Mouse (Mus musculus) limb, embryonic 14.5 days (tissue): ENCODE data around the gene Tshz2. TPM values are rescaled to one million over a fixed set of nuclear protein-coding genes. Genes with fewer than 3 reads are reported as not detected.
A peak's percentile ranks its signal among the peaks of the same experiment; 100 is the strongest.

ENCODE experiments used
- ATAC-seq: fragments of 200-750 bp; cut with Nextera tagmentation; 2 replicates; pipeline ENCODE4 v1.8.0; 2017; ENCODE audit warnings: low read depth, moderate number of reproducible peaks, moderate TSS enrichment; ENCODE audit not compliant: low FRiP score
- DNase-seq: peaks from one replicate; pipeline ENCODE4 v3.0.0-alpha.2; 2015; ENCODE audit warnings: low spot score
- H3K27ac ChIP-seq: fragments of 300-500 bp; sonication (generic); replicated peaks from 2 replicates; pipeline ENCODE4 v1.5.1; 2014; ENCODE audit warnings: low read depth, mild to moderate bottlenecking, low read length, moderate library complexity, mixed read lengths
- H3K27me3 ChIP-seq: fragments of 300-500 bp; sonication (generic); 2 replicates; pipeline ENCODE4 v1.6.1; 2014; ENCODE audit warnings: low read length, mixed read lengths; ENCODE audit not compliant: control insufficient read depth, insufficient read depth
- H3K36me3 ChIP-seq: fragments of 300-500 bp; sonication (generic); 2 replicates; pipeline ENCODE4 v1.6.1; 2014; ENCODE audit warnings: mild to moderate bottlenecking, low read length, moderate library complexity, mixed read lengths; ENCODE audit not compliant: control insufficient read depth, insufficient read depth
- H3K4me1 ChIP-seq: fragments of 300-500 bp; sonication (generic); 2 replicates; pipeline ENCODE4 v1.6.1; 2014; ENCODE audit warnings: antibody characterized with exemption, low read length, mixed read lengths; ENCODE audit not compliant: control insufficient read depth, insufficient read depth
- H3K4me2 ChIP-seq: fragments of 300-500 bp; sonication (generic); replicated peaks from 2 replicates; pipeline ENCODE4 v1.6.1; 2014; ENCODE audit warnings: low read depth, mild to moderate bottlenecking, low read length, moderate library complexity; ENCODE audit not compliant: severe bottlenecking
- H3K4me3 ChIP-seq: fragments of 300-500 bp; sonication (generic); replicated peaks from 2 replicates; pipeline ENCODE4 v1.5.1; 2014; ENCODE audit warnings: low read length
- H3K9ac ChIP-seq: fragments of 300-500 bp; sonication (generic); 2 replicates; pipeline ENCODE4 v1.6.1; 2014; ENCODE audit warnings: mild to moderate bottlenecking, low read depth, low read length, moderate library complexity; ENCODE audit not compliant: severe bottlenecking
- H3K9me3 ChIP-seq: fragments of 300-500 bp; sonication (generic); 2 replicates; pipeline ENCODE4 v1.6.1; 2016; ENCODE audit warnings: low read length; ENCODE audit not compliant: control insufficient read depth
- POLR2A ChIP-seq: fragments of 200-500 bp; IDR thresholded peaks from 2 replicates; pipeline ENCODE4 v1.8.0; 2012; ENCODE audit warnings: inconsistent platforms, mild to moderate bottlenecking, moderate library complexity, borderline replicate concordance; ENCODE audit not compliant: insufficient read depth, insufficient read length; ENCODE audit errors: extremely low read depth
- WGBS: fragments of 180-500 bp; shearing (Covaris S2); extraction: QIAGEN DNeasy Blood & Tissue Kit; methylation state at CpG from one replicate; pipeline ENCODE4 v1.1.7; 2014; 5-methylcytosine and 5-hydroxymethylcytosine counted together
- polyA plus RNA-seq, 2 experiments: library from polyadenylated mRNA; depleted of rRNA in 1 of 2; stranded (reverse) in 1 of 2; unstranded in 1 of 2; fragments of >200 nt; fragmentation: Nextera tagmentation in 1 of 2; extraction: Ambion mirVana in 1 of 2; gene quantifications; 2 replicates each; pipeline versions ENCODE4 v1.2.1 to v1.2.3; 2012 to 2014

Gene Tshz2
- polyA plus RNA-seq, 2 experiments = 7.3 to 29.2 TPM

- no peak for TF ChIP-seq POLR2A
- Histone ChIP-seq H3K36me3 (no peaks in the 10 kb centered on the region), H3K9me3 (no peaks in the 10 kb centered on the region), H3K4me2 (no peak overlapping the region), H3K4me1 (peaks cover 19% of the 10 kb centered on the region; the same call in 1 of the 2 replicates), H3K4me3 (no peak overlapping the region), H3K27ac (no peak overlapping the region), H3K9ac (no peak overlapping the region), H3K27me3 (no peaks in the 10 kb centered on the region)
- DNase-seq (no peak), ATAC-seq (no peak)
- WGBS = 81% methylated on average over 2 of the region's 2 CpGs
Observed at GRCm38 (mm10) chr2:169783681-169784033, 150.8 kb downstream of the Tshz2 start.

GRCm38 (mm10) chr2:169787381-169787780, 154.6 kb downstream of the Tshz2 start:
- H3K4me2 ChIP-seq = no peak overlapping the region

GRCm38 (mm10) chr2:169787906-169788305, 155.1 kb downstream of the Tshz2 start:
- H3K4me1 ChIP-seq = peaks cover 24% of the 10 kb centered on the region
- 10% methylated on average over 11 of the region's 11 CpGs for WGBS
- no peaks in the 10 kb centered on the region for H3K27me3 ChIP-seq
- no peak for TF ChIP-seq POLR2A
- H3K27ac ChIP-seq = no peak overlapping the region
- H3K9me3 ChIP-seq = no peaks in the 10 kb centered on the region
- DNase-seq (peak; percentile 26), ATAC-seq (no peak)
- no peak overlapping the region for H3K4me2 ChIP-seq
- H3K9ac ChIP-seq = no peak overlapping the region
- H3K36me3 ChIP-seq = no peaks in the 10 kb centered on the region
- no peak overlapping the region for H3K4me3 ChIP-seq

More at GRCm38 (mm10) chr2:169787381-169787780, 154.6 kb downstream of the Tshz2 start:
- no peak overlapping the region for H3K27ac ChIP-seq
- 21% methylated on average over 5 of the region's 5 CpGs for WGBS
- H3K4me1 ChIP-seq = peaks cover 28% of the 10 kb centered on the region
- H3K27me3 ChIP-seq = no peaks in the 10 kb centered on the region
- DNase-seq (no peak), ATAC-seq (no peak)
- H3K36me3 ChIP-seq = no peaks in the 10 kb centered on the region
- H3K9me3 ChIP-seq = no peaks in the 10 kb centered on the region
- TF ChIP-seq POLR2A = no peak
- no peak overlapping the region for H3K4me3 ChIP-seq
- no peak overlapping the region for H3K9ac ChIP-seq

- DNase-seq = peak; percentile 75
- under 1% methylated on average over 12 of the region's 12 CpGs for WGBS
- TF ChIP-seq POLR2A = no peak
- Histone ChIP-seq H3K9ac (peak overlapping the region; percentile 37), H3K4me2 (peak overlapping the region; percentile 55), H3K4me3 (peak overlapping the region; percentile 22), H3K27me3 (no peaks in the 10 kb centered on the region), H3K36me3 (no peaks in the 10 kb centered on the region), H3K27ac (peak overlapping the region; percentile 45; the same call in 1 of the 2 replicates), H3K9me3 (no peaks in the 10 kb centered on the region), H3K4me1 (peaks cover 20% of the 10 kb centered on the region)
- ATAC-seq = peak; percentile 88
Observed at GRCm38 (mm10) chr2:169790439-169791131, 157.8 kb downstream of the Tshz2 start.

GRCm38 (mm10) chr2:169792706-169793105, 159.9 kb downstream of the Tshz2 start:
- no peak for ATAC-seq
- Histone ChIP-seq H3K27me3 (no peaks in the 10 kb centered on the region), H3K4me2 (no peak overlapping the region), H3K4me3 (no peak overlapping the region), H3K9ac (no peak overlapping the region), H3K9me3 (no peaks in the 10 kb centered on the region), H3K27ac (no peak overlapping the region), H3K4me1 (peaks cover 14% of the 10 kb centered on the region), H3K36me3 (no peaks in the 10 kb centered on the region)
- DNase-seq = no peak
- WGBS = 43% methylated on average over 3 of the region's 3 CpGs
- TF ChIP-seq POLR2A = no peak
